Mouse (Mus musculus): Measurements from ENCODE around the gene Ptgir. TPM values are rescaled to one million over a fixed set of nuclear protein-coding genes. Genes with fewer than 3 reads are reported as not detected.

Ptgir gene
- polyA plus RNA-seq, 1 experiment from 2014 or later, result 1.1 TPM

GRCm38 (mm10) chr7:16891641-16892351 lies 14.5 kb upstream of the Ptgir start, which contains the start of gene Gng8:
Gng8 (plus strand) TSS chr7:16891786.
- Histone ChIP-seq H3K36me3 (peaks cover 26% of the 10 kb centered on the region), H3K27ac (peak within 1 kb of the TSS; percentile 98), H3K4me2 (peak within 1 kb of the TSS; percentile 68), H3K4me3 (replicated peaks) (peak within 1 kb of the TSS; percentile 40), H3K9me3 (no peaks in the 10 kb centered on the region), H3K27me3 (0 out of 2 replicates have a peak, but pooled peaks cover 6% of the 10 kb centered on the region), H3K9ac (replicated peaks) (peak within 1 kb of the TSS; percentile 57), H3K4me1 (replicated peaks) (peaks cover 59% of the 10 kb centered on the region)
- peak; percentile 83 for ATAC-seq (ENCODE audit: insufficient number of reproducible peaks, insufficient read depth, low FRiP score, low TSS enrichment, low read depth)
- WGBS, result under 1% methylated on average over 30 of the region's 30 CpGs

- Histone ChIP-seq H3K4me2 (peak overlapping the region; percentile 68), H3K9ac (replicated peaks) (peak overlapping the region; percentile 57), H3K9me3 (no peaks in the 10 kb centered on the region), H3K27me3 (0 out of 2 replicates have a peak, but pooled peaks cover 6% of the 10 kb centered on the region), H3K36me3 (peaks cover 22% of the 10 kb centered on the region), H3K27ac (peak overlapping the region; percentile 53; the same call in 1 of the 2 replicates), H3K4me1 (replicated peaks) (peaks cover 59% of the 10 kb centered on the region), H3K4me3 (replicated peaks) (peak overlapping the region; percentile 40)
- ATAC-seq (ENCODE audit: insufficient number of reproducible peaks, insufficient read depth, low FRiP score, low TSS enrichment, low read depth), result no peak; the same call in 1 of the 2 replicates
- WGBS, result 31% methylated on average over 9 of the region's 9 CpGs
Observed at GRCm38 (mm10) chr7:16892352-16892730, 13.9 kb upstream of the Ptgir start.

GRCm38 (mm10) chr7:16893612-16894011 lies 12.7 kb upstream of the Ptgir start:
- H3K27ac ChIP-seq, result no peak overlapping the region
- ATAC-seq (ENCODE audit: insufficient number of reproducible peaks, insufficient read depth, low FRiP score, low TSS enrichment, low read depth), result no peak
- peaks cover 59% of the 10 kb centered on the region for H3K4me1 ChIP-seq (replicated peaks)
- H3K36me3 ChIP-seq, result peaks cover 9% of the 10 kb centered on the region; the same call in 1 of the 2 replicates
- peak overlapping the region; percentile 26 for H3K4me3 ChIP-seq (replicated peaks)
- H3K4me2 ChIP-seq, result peak overlapping the region; percentile 68
- 9% methylated on average over 6 of the region's 6 CpGs for WGBS
- H3K9ac ChIP-seq (replicated peaks), result peak overlapping the region; percentile 31; the same call in 1 of the 2 replicates
- H3K27me3 ChIP-seq, result 0 out of 2 replicates have a peak, but pooled peaks cover 6% of the 10 kb centered on the region
- H3K9me3 ChIP-seq, result no peaks in the 10 kb centered on the region

- peak overlapping the region; percentile 31; the same call in 1 of the 2 replicates for H3K9ac ChIP-seq (replicated peaks)
- H3K36me3 ChIP-seq, result peaks cover 2% of the 10 kb centered on the region; the same call in 1 of the 2 replicates
- H3K4me2 ChIP-seq, result peak overlapping the region; percentile 68
- H3K4me3 ChIP-seq (replicated peaks), result peak overlapping the region; percentile 26
- no peaks in the 10 kb centered on the region for H3K9me3 ChIP-seq
- 1% methylated on average over 4 of the region's 4 CpGs for WGBS
- H3K27ac ChIP-seq, result peak overlapping the region; percentile 31; the same call in 1 of the 2 replicates
- ATAC-seq (ENCODE audit: insufficient number of reproducible peaks, insufficient read depth, low FRiP score, low TSS enrichment, low read depth), result no peak
- 0 out of 2 replicates have a peak, but pooled peaks cover 6% of the 10 kb centered on the region for H3K27me3 ChIP-seq
- peaks cover 59% of the 10 kb centered on the region for H3K4me1 ChIP-seq (replicated peaks)
Observed at GRCm38 (mm10) chr7:16894279-16894678, 12.0 kb upstream of the Ptgir start.

- Histone ChIP-seq H3K9ac (replicated peaks) (peak overlapping the region; percentile 31; the same call in 1 of the 2 replicates), H3K27me3 (0 out of 2 replicates have a peak, but pooled peaks cover 6% of the 10 kb centered on the region), H3K9me3 (no peaks in the 10 kb centered on the region), H3K36me3 (no peaks in the 10 kb centered on the region; the same call in 1 of the 2 replicates), H3K4me3 (replicated peaks) (peak overlapping the region; percentile 26), H3K4me2 (peak overlapping the region; percentile 68), H3K27ac (peak overlapping the region; percentile 31; the same call in 1 of the 2 replicates), H3K4me1 (replicated peaks) (peaks cover 54% of the 10 kb centered on the region)
- ATAC-seq (ENCODE audit: insufficient number of reproducible peaks, insufficient read depth, low FRiP score, low TSS enrichment, low read depth), result 0 out of 2 replicates have a peak, but pooled peaks have one; percentile 5
- WGBS, result under 1% methylated on average over 24 of the region's 24 CpGs
Observed at GRCm38 (mm10) chr7:16895000-16895399, 11.3 kb upstream of the Ptgir start.

DNA sequence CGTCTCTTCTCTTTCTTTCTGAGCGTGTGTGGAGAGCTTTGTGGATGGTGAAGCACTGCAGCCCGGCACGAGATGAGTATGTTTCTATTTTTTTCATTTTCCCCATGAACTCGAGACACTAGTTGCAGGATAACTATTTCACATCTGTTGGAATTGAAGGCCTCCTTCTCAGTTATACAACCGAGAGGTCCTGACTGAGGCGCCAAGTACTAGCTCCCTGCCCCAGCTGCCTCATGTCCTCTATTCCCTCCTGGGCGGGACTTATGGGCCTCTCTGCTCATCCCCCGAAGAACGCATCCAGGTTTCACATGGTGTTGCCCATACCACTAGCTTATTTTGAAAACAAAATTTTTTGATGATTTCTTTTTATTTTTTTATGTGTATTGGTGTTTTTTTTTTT lies 10.8 kb upstream of the Ptgir start:
- H3K4me1 ChIP-seq (replicated peaks), result peaks cover 54% of the 10 kb centered on the region
- 0 out of 2 replicates have a peak, but pooled peaks cover 6% of the 10 kb centered on the region for H3K27me3 ChIP-seq
- H3K4me3 ChIP-seq (replicated peaks), result peak overlapping the region; percentile 26
- ATAC-seq (ENCODE audit: insufficient number of reproducible peaks, insufficient read depth, low FRiP score, low TSS enrichment, low read depth), result no peak
- peak overlapping the region; percentile 68 for H3K4me2 ChIP-seq
- no peak overlapping the region for H3K9ac ChIP-seq (replicated peaks)
- no peaks in the 10 kb centered on the region for H3K36me3 ChIP-seq
- H3K9me3 ChIP-seq, result no peaks in the 10 kb centered on the region
- 32% methylated on average over 10 of the region's 10 CpGs for WGBS
- no peak overlapping the region for H3K27ac ChIP-seq

DNA sequence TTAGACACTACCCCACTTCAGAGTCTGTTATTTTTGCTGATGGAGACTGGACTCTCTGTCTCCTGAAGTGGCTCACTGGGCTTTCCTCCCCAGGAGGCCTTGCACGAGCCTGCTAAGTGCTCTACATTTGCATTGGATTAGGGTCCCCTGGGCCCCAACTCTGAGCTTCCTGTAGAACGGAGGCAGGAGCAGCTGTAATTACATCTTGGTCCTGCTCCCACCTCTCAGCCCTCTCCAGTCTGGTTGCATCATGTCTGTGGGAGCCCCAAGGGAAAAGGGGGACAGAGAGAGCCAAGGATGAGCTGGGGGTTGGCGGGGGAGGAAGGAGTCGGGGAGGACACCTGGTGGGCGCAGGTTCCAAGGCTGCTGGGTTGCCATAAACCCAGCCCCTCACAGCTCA lies 5.8 kb upstream of the Ptgir start:
- Histone ChIP-seq H3K9me3 (no peaks in the 10 kb centered on the region), H3K4me1 (replicated peaks) (peaks cover 25% of the 10 kb centered on the region), H3K36me3 (no peaks in the 10 kb centered on the region), H3K27ac (no peak overlapping the region), H3K9ac (replicated peaks) (no peak overlapping the region), H3K27me3 (no peaks in the 10 kb centered on the region), H3K4me2 (no peak overlapping the region; the same call in 1 of the 2 replicates), H3K4me3 (replicated peaks) (no peak overlapping the region)
- 22% methylated on average over 5 of the region's 5 CpGs for WGBS
- ATAC-seq (ENCODE audit: insufficient number of reproducible peaks, insufficient read depth, low FRiP score, low TSS enrichment, low read depth), result no peak

DNA sequence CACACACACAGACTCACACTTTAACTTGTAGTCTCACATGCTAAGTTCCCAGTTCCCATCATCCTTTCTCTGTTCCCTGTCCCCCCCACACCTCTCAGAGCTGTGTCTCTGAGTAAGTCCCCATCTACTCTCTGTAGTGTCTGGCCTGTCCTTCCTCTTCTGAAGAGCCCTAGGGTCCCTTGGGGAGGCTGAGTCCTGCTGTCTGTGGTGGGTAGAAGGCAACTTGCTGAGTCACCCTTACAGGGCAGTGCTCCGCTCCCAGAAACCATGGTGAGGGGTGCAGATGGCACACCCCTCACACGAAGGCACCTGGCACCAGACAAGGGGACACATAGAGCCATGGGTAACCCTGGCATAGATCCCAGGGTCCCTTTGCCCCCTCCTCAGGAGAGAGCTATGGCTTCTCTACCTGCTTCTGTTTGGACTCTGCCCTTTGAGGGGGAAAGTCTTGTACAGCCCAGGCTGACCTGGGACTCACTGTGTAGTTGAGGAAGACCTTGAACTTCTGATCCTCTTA lies 2.8 kb upstream of the Ptgir start:
- Histone ChIP-seq H3K9ac (replicated peaks) (no peak overlapping the region), H3K27me3 (no peaks in the 10 kb centered on the region), H3K36me3 (no peaks in the 10 kb centered on the region), H3K4me1 (replicated peaks) (peaks cover 40% of the 10 kb centered on the region), H3K4me3 (replicated peaks) (no peak overlapping the region), H3K27ac (no peak overlapping the region), H3K4me2 (no peak overlapping the region), H3K9me3 (no peaks in the 10 kb centered on the region)
- ATAC-seq (ENCODE audit: insufficient number of reproducible peaks, insufficient read depth, low FRiP score, low TSS enrichment, low read depth), result no peak
- 88% methylated on average over 2 of the region's 2 CpGs for WGBS

GRCm38 (mm10) chr7:16904120-16904675 lies 2.1 kb upstream of the Ptgir start:
- Histone ChIP-seq H3K9ac (replicated peaks) (no peak overlapping the region), H3K4me3 (replicated peaks) (no peak overlapping the region), H3K9me3 (no peaks in the 10 kb centered on the region), H3K4me2 (no peak overlapping the region), H3K27ac (no peak overlapping the region), H3K4me1 (replicated peaks) (peaks cover 40% of the 10 kb centered on the region), H3K36me3 (no peaks in the 10 kb centered on the region), H3K27me3 (no peaks in the 10 kb centered on the region)
- no peak for ATAC-seq (ENCODE audit: insufficient number of reproducible peaks, insufficient read depth, low FRiP score, low TSS enrichment, low read depth)
- WGBS, result 57% methylated on average over 8 of the region's 10 CpGs

- Histone ChIP-seq H3K4me2 (no peak overlapping the region; the same call in 1 of the 2 replicates), H3K27ac (no peak overlapping the region), H3K9me3 (no peaks in the 10 kb centered on the region), H3K4me3 (replicated peaks) (no peak overlapping the region), H3K36me3 (no peaks in the 10 kb centered on the region), H3K9ac (replicated peaks) (no peak overlapping the region), H3K27me3 (no peaks in the 10 kb centered on the region), H3K4me1 (replicated peaks) (peaks cover 42% of the 10 kb centered on the region)
- ATAC-seq (ENCODE audit: insufficient number of reproducible peaks, insufficient read depth, low FRiP score, low TSS enrichment, low read depth), result no peak; the same call in 1 of the 2 replicates
- WGBS, result 31% methylated on average over 9 of the region's 9 CpGs
Observed at GRCm38 (mm10) chr7:16905491-16906021, 734 bp upstream of the Ptgir start.
